Mouse (Mus musculus): Measurements from ENCODE around the gene Taar7a.

The Taar7a gene

DNA sequence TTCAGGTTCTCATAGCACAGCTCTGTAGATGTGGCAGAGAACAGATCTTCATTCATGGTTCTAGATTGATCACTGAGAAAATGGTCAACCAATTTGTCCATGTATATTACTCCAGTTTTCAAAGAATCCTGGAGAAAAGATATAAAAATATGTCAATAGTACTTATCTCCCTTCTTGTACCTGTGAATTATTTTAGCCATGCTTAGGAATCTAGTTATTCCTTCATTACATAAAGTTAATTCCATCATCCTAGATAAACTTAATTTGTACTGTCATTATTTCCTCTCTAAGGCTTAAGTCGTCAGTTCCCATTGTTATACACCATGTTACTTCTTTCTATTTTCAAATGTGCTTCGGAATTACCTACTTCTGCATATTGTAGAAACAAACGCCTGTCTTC is at the start of gene Taar7a:
Gene Taar7a, minus strand, starts transcription at position 101 of the 400 bp plus-strand sequence.
- no peak for DNase-seq

DNA sequence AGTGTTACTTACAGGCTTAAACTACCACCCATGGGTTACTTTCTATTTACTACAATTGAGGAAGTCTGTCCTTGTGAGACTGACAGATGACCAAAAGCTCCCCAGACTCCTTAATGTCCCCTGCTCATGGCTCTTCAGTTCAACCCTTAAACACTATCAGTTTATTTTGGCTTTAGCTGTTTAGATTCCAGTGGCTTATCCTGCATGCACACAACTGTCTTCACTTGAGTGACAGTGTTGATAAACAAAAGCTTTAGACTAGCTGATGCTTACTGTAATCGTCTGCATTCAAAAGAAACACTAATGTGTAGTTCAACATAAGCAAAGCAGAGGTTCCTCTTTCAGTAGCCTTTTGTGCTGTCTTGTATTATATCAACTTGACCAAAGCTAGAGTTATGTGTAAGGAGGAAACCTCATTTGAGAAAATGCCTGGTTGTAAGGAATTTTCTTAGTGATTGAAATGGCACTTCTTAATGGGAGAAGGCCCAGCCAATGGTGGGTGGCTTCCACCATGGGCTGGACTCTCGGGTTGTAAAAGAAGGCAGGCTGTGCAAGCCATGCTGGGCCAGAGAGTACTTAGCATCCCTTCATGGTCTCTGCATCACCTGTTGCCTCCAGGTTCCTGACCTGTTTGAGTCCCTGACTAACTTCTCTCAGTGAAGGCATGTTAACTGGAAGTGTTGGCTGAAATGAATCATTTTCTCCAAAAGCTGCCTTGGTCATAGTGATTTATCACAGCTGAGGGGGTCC is 47.0 kb upstream of the Taar7a start:
- DNase-seq = no peak

DNA sequence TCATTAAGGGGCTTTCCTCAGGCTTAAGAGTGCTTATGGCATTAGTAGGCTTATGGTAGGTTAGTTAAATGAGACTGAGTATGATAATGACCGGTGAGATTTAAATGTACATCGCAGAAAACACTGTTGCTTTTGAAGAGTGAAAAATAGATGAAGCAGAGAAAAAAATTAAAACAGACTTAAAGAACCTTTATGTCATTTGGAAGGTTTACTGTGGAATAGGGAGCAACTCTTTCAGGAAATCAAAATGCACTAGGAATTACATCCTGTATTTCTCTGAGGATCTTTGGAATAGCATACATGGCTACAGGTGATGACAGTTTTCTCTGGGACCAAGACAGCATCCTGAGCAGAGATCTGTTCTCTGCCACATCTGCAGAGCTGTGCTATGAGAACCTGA is 44.0 kb upstream of the Taar7a start, which contains the start of gene Taar7e:
Gene Taar7e, plus strand, starts transcription at position 301 of the 400 bp plus-strand sequence.
- DNase-seq = no peak

DNA sequence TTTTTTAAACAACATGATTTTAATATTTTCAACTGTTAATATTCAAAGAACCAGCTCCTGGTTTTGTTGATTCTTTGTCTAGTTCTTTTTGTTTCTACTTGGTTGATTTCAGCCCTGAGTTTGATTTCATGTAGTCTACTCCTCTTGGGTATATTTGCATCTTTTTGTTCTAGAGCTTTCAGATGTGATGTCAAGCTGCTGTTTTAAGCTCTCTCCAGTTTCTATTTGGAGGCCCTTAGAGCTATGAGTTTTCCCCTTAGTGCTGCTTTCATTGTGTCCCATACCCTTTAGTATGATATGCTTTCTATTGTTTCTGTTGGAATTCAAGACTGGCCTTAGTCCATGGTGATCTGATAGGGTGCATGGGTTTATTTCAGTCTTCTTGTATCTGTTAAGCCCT is 38.1 kb upstream of the Taar7a start:
- DNase-seq = no peak

DNA sequence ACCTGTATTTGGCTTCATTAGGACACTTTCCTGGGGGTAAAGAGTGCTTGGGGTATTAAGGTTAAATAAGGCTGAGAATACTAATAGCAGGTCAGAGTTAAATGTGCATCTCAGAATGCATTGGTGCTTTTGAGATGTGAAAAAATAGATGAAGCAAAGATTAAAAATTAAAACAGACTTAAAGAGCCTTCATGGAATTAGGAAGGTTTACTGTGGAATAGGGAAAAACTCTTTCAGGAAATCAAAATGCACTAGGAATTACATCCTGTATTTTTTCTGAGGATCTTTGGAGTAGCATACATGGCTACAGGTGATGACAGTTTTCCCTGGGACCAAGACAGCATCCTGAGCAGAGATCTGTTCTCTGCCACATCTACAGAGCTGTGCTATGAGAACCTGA is 33.6 kb upstream of the Taar7a start, which contains the start of gene Taar7d:
Gene Taar7d, plus strand, starts transcription at position 301 of the 400 bp plus-strand sequence.
- DNase-seq = no peak

DNA sequence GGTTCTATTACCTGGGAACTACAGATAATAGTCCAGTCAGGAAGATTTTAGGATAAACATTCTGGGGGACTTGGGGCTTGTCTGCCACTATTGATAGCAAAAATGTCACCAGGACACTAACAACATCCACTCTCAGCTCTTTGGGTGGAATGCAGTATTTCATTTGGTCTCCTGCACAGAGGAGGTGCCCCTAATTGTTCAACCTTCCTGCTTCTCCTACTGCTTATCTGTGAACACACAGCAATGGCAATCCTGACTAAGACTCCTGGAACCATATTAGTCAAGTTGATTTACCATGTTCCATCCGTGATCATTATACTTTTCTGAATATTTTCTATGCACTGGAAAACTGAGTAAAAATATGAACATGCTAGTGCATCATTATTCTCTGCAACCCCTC is 14.9 kb upstream of the Taar7a start:
- DNase-seq = no peak

DNA sequence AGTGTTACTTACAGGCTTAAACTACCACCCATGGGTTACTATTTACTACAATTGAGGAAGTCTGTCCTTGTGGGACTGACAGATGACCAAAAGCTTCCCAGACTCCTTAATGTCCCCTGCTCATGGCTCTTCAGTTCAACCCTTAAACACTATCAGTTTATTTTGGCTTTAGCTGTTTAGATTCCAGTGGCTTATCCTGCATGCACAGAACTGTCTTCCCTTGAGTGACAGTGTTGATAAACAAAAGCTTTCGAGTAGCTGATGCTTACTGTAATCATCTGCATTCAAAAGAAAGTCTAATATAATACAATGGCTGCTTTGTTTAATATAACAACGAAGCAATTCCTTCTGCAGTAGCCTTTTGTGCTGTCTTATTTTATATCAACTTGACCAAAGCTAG is 13.8 kb upstream of the Taar7a start:
- no peak for DNase-seq

DNA sequence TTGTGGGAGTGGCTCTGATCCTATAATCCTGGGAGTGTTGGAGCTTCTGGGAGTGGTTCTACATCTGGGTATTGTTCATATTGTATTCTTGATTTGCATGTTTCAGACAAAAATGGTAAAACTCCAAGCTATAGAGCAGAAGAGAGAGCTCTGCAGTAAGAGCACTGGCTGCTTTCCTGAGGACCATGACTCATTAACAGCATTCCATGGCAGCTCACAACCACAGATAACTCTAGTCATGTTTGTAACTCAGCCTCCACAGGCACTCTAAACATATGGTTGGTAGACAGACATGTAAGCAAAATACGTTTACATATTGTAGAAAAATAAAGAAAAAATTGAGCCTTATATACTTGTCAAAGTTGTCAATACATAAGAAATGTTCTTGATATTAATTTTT is 13.2 kb upstream of the Taar7a start:
- DNase-seq = no peak

DNA sequence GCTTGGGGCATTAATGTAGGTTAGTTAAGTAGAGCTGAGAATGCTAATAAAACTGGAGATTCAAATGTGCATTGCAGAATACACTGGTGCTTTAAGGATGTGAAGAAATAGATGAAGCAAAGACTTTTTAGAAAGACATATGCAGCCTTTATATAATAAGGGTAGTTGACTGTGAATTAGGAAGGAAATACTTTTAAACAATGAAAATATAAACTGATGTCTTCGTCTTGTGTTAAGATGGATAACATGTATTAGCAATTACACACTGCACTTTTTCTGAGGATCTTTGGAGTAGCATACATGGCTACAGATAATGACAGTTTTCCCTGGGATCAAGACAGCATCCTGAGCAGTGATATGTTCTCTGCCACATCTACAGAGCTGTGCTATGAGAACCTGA is 6.4 kb upstream of the Taar7a start, which contains the start of gene Taar7b:
Gene Taar7b, plus strand, starts transcription at position 301 of the 400 bp plus-strand sequence.
- no peak for DNase-seq

DNA sequence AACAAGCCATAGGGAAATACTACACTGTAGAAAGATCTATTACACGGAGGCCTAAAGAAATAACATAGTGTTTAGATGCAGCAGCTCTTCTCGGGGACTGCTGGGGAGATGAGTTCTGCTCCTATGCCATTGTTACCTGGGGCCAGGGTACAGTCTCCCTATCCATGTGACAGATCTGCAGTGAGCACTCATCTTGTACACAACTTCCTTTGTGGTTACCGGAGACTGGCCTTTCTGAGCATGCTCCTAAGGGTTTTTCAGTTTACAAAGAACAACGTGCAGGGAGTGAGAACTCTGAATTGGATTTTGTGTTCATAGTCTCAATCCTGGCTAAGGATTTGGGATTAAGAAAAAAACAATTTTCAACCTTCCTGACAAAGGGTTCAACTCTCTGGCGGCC is 6.9 kb downstream of the Taar7a start:
- DNase-seq = no peak

DNA sequence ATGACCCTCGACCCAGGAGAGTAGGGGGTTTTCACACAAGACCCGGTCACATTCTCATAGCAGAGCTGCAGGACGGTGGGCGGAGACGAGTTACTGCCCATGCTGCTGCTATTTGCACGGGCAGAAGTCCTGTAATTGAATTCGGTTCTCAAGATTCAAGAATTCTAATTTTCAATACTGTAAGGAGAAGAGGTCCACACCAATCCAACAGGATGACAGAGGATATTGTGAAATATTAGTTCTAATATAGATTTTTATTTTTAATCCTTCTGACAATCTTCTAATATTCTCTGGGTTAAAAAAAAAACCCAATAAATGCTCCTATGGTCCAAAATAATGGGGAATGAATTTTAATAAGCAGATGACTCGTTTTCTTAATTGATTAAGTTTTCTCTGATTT is 7.7 kb downstream of the Taar7a start, which contains the start of gene Taar6:
Gene Taar6, minus strand, starts transcription at position 101 of the 400 bp plus-strand sequence.
- DNase-seq = no peak

DNA sequence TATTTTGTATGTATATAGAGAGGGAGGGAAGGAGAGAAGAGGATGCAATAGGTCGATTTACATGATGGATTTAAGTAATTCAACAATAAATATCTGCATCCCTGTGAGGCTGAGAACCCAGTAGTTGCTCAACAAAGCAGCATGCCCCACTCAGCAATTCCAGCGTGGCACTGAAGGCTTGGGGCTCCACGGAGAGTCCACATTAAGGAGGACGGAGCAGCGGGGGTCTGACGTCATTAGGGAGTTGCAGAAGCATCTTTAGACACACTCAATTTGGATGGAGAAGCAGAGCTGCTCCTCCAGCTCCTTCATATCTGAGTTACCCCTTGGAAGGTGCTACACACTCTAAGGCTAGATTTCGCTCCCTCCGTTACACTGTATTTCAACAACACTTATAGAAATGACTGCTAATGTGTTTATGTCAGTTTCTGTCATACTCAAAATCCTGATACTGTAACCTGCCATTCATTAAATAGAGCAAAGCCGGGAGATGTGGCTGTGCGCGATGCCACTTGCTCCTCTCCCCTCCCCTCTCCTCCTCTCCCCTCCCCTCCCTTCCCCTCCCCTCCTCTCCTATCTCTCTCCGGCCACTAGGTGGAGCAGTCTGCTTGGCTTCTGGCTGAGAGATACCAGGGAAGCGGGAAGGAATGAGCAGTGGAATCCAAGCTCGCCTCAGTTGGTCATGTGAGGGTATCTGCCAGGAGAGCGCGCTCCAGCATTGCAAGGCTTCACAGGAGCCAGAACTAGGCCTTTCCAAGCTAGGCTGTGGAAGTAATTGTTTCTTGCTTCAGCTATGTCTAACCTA is 14.2 kb downstream of the Taar7a start:
- DNase-seq = peak; percentile 62 to 63

DNA sequence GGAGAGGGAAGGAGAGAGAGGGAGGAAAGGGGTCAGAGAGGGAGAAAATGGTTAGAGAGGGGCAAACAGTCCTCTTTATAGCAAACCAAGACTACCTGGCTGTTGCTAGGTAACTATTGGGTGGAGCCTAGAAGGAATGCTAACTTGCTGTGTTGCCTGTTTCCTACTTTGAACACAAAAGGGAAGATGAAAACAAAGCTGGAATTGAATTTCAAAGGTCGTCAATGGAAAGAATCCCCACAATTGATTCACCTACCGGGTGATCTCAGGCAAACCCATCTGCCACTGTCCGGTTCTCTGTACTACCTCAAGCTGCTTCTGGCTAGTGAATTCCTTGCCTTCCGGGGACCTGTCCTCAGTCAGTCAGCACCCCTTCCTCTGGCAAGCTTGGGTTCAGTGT is 15.3 kb downstream of the Taar7a start:
- DNase-seq = no peak

DNA sequence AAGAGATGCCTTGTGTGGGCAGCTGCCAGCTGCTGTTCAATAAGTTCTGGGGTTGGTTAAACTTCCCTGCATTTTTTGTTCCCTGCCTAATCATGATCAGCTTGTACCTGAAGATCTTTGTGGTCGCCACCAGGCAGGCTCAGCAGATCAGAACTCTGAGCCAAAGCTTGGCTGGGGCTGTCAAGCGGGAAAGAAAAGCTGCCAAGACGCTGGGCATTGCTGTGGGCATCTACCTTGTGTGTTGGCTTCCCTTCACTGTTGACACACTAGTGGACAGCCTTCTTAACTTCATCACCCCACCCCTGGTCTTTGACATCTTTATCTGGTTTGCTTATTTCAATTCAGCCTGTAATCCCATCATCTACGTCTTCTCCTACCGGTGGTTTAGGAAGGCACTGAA is 22.0 kb downstream of the Taar7a start:
- no peak for DNase-seq

DNA sequence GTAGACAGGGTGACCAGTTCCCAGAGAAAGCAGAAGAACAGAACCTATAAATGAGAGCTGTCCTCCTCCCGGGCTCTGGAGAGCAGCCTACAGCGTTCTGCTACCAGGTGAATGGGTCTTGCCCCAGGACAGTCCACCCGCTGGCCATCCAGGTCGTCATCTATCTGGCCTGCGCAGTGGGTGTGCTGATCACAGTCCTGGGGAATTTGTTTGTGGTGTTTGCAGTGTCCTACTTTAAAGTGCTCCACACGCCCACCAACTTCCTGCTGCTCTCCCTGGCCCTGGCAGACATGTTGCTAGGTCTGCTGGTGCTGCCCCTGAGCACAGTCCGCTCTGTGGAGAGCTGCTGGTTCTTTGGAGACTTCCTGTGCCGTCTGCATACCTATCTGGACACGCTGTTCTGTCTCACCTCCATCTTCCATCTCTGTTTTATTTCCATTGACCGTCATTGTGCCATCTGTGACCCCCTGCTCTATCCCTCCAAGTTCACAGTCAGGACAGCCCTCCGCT is 22.6 kb downstream of the Taar7a start, which contains the start of gene Taar5:
Gene Taar5, plus strand, starts transcription at position 51 of the 510 bp plus-strand sequence.
- no peak for DNase-seq

DNA sequence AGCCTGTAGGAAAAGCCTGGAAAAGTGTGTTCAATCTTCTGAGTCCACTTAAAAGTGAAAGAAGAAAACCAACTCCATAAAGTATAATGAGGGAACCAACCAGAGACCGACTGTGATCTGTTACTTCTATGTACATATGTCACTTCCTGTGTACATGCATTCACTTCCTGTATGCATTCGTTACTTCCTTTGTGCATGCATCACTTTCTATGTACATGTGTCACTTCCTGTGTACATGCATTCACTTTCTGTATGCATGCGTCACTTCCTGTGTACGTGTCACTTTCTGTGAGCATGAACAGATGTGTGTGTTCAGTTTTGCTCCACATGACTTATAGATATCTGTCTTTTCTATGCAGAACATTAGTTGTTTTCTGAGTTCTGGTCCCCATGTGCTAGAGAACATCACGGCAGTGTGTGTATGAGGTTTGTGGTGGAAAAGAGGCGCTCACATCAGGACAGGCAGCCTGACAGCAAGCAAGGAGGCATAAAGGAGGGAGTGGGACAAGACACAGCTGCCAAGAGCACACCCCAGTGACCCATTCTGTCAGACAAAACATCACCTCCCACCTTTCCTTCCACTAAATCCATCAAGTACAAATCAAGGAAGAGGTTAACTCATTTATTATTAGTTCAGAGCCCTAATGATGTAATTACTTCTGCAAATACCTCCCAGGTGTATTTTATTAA is 28.2 kb downstream of the Taar7a start:
- no peak for DNase-seq

DNA sequence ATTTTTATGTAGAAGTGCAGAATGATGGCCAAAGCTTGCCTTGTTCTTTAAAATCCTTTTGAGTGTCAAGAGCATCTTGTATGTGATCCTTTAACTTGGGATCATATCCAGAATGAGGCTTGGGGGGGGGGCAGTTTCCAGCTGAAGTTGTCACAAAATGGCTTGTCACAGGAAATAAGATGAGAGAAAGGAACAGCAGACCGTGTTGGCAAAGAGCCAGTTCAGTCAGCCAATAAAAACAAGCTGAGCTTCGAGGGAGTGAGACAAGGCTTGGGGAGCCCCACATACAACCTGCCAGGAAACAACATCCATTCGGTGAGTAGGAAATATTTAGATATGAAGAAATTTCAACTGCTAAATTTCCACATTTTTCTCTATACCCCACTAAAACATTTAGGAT is 29.8 kb downstream of the Taar7a start:
- DNase-seq = no peak

DNA sequence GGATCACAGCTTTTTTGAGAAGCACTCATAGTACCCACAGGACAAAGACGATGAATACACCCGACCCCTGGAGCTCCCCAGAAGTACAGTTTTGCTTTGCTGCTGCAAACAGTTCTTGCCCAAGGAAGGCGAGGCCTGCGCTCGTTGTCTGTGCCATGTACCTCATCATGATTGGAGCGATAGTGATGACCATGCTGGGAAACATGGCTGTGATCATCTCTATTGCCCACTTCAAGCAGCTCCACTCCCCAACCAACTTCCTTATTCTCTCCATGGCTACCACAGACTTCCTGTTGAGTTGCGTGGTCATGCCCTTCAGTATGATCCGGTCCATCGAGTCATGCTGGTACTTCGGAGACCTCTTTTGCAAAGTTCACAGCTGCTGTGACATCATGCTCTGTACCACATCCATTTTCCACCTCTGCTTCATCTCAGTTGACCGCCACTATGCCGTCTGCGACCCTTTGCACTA is 32.8 kb downstream of the Taar7a start, which contains the start of gene Taar4:
Gene Taar4, plus strand, starts transcription at position 51 of the 472 bp plus-strand sequence.
- no peak for DNase-seq

DNA sequence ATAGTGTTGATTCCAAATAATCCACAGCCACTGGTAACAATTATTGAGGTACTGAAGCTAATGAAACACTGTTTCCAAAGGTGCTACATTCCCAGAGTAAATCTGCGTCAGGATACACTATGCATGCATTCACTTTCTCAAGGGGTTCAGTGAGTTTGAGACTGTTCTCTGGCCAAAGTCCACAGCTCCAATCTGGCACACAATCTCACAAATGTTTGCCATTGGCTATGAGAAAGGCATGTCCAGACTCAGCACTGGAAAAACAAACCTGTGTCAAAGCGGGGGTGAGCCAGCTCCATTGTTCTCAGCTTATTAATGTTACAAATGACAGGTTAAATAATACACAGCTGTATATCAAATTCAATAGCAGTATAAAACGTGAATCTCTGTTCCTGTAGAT is 34.2 kb downstream of the Taar7a start:
- no peak for DNase-seq

DNA sequence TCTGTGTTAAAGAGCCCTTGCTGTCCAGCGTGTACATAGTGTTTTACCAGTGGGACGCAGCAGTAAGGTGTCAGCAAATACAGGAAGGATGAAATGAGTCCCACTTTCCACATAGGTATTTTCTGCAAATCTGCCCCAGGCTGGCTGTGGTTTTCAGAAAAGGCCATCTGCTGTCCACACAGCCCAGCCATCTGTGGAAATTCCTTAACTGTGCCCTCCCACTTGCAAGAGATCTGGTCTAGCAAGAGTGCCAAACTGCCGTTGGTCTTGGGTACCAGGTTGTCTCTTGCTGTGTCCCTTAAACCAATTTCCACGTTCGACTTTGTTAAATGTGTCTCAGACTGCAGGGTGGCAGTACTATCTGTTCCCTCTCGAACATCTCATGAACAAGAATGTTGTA is 41.6 kb downstream of the Taar7a start:
- DNase-seq = peak; percentile 56 to 63

DNA sequence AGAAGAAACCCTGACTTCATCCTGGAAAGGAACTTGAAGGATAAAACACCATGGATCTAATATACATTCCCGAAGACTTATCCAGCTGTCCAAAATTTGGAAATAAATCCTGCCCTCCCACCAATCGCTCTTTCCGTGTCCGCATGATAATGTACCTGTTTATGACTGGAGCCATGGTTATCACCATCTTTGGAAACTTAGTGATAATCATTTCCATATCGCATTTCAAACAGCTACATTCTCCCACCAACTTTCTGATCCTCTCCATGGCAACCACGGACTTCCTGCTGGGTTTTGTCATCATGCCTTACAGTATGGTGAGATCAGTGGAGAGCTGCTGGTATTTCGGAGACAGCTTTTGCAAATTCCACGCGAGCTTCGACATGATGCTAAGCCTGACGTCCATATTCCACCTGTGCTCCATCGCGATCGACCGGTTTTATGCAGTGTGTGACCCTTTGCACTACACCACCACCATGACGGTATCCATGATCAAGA is 43.7 kb downstream of the Taar7a start, which contains the start of gene Taar3:
Gene Taar3, plus strand, starts transcription at position 51 of the 498 bp plus-strand sequence.
- no peak for DNase-seq

DNA sequence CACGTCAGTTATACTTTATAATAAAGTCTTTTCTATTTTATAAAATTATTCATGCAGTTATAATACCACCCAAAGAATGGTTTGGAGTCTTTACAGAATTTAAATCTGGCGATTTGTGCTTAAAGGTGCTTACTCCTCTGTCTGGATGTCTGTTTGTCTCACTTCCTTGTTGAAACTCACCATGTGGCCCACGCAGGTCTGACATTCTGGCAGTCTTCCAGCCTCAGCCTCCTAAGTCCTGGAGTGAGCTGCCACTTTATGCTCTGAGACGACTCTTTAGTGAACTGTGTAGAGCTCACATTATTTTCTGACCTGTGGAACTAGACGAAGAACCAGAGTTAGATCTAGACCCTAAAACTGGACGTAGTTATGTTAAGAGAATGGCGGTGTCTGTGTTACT is 45.3 kb downstream of the Taar7a start:
- peak; percentile 14 to 19 for DNase-seq

All from cerebellum, postnatal 36 days (tissue).